Mouse (Mus musculus): ENCODE measurements around the gene Atp6v1b1. TPM values are rescaled to one million over a fixed set of nuclear protein-coding genes. Genes with fewer than 3 reads are reported as not detected.

Gene Atp6v1b1
- total RNA-seq, 2 experiments from 2014 or later, result not detected

Other genes starting within 250 kb of the Atp6v1b1 start
- 53.6 and 64.2 TPM in 2 replicates for gene Dguok, start 236.0 kb upstream of the Atp6v1b1 start, total RNA-seq (2014; fragmentation: Nextera tagmentation)
- gene Dguok, start 236.0 kb upstream of the Atp6v1b1 start, total RNA-seq (2017), result 35.7 and 37.9 TPM in 2 replicates
- gene Actg2, start 206.7 kb upstream of the Atp6v1b1 start, total RNA-seq (2014; fragmentation: Nextera tagmentation), result not detected in 2 replicates
- not detected in 2 replicates for gene Actg2, start 206.7 kb upstream of the Atp6v1b1 start, total RNA-seq (2017)
- 22.7 and 24.9 TPM in 2 replicates for gene Stambp, start 170.3 kb upstream of the Atp6v1b1 start, total RNA-seq (2014; fragmentation: Nextera tagmentation)
- gene Stambp, start 170.3 kb upstream of the Atp6v1b1 start, total RNA-seq (2017), result 2.4 and 3.2 TPM in 2 replicates
- gene Clec4f, start 86.8 kb upstream of the Atp6v1b1 start, total RNA-seq (2014; fragmentation: Nextera tagmentation), result not detected in 2 replicates
- not detected in 2 replicates for gene Clec4f, start 86.8 kb upstream of the Atp6v1b1 start, total RNA-seq (2017)
- gene Cd207, start 65.1 kb upstream of the Atp6v1b1 start, total RNA-seq (2014; fragmentation: Nextera tagmentation), result not detected in 2 replicates
- gene Cd207, start 65.1 kb upstream of the Atp6v1b1 start, total RNA-seq (2017), result not detected in 2 replicates
- not detected in 2 replicates for gene Vax2, start 31.7 kb upstream of the Atp6v1b1 start, total RNA-seq (2014; fragmentation: Nextera tagmentation)
- not detected in 2 replicates for gene Vax2, start 31.7 kb upstream of the Atp6v1b1 start, total RNA-seq (2017)
- not detected in 2 replicates for gene Ankrd53, start 19.7 kb downstream of the Atp6v1b1 start, total RNA-seq (2014; fragmentation: Nextera tagmentation)
- gene Ankrd53, start 19.7 kb downstream of the Atp6v1b1 start, total RNA-seq (2017), result not detected in 2 replicates
- 53.2 and 57.9 TPM in 2 replicates for gene Tex261, start 32.8 kb downstream of the Atp6v1b1 start, total RNA-seq (2014; fragmentation: Nextera tagmentation)
- 21.3 and 39.1 TPM in 2 replicates for gene Tex261, start 32.8 kb downstream of the Atp6v1b1 start, total RNA-seq (2017)
- 3.5 and 10.2 TPM in 2 replicates for gene Nagk, start 52.0 kb downstream of the Atp6v1b1 start, total RNA-seq (2014; fragmentation: Nextera tagmentation)
- 4.0 and 4.2 TPM in 2 replicates for gene Nagk, start 52.0 kb downstream of the Atp6v1b1 start, total RNA-seq (2017)
- gene Paip2b, start 88.8 kb downstream of the Atp6v1b1 start, total RNA-seq (2014; fragmentation: Nextera tagmentation), result 8.3 and 17.4 TPM in 2 replicates
- 14.1 and 21.2 TPM in 2 replicates for gene Paip2b, start 88.8 kb downstream of the Atp6v1b1 start, total RNA-seq (2017)
- gene Zfp638, start 124.1 kb downstream of the Atp6v1b1 start, total RNA-seq (2014; fragmentation: Nextera tagmentation), result 104 and 139 TPM in 2 replicates
- gene Zfp638, start 124.1 kb downstream of the Atp6v1b1 start, total RNA-seq (2017), result 158 and 188 TPM in 2 replicates